Mouse (Mus musculus) lung, adult 2 months (tissue): ENCODE results near the gene Abcc3.

ENCODE experiments used
- CTCF ChIP-seq: fragments of 200-500 bp; IDR thresholded peaks from 2 replicates; pipeline ENCODE4 v1.5.1; 2011; ENCODE audit warnings: mild to moderate bottlenecking, low read length, control low read depth; ENCODE audit not compliant: insufficient read depth
- POLR2A ChIP-seq: fragments of 200-500 bp; IDR thresholded peaks from 2 replicates; pipeline ENCODE4 v1.6.1; 2011; ENCODE audit warnings: low read depth, mild to moderate bottlenecking, control low read depth, low read length, borderline replicate concordance; ENCODE audit errors: extremely low read depth

- TF ChIP-seq POLR2A = no peak
- no peak for TF ChIP-seq CTCF
These were observed 54.5 kb downstream of the Abcc3 start for GRCm38 (mm10) chr11:94338347-94338746.
